Mouse (Mus musculus): ENCODE measurements around the gene Hoxc11. TPM values are rescaled to one million over a fixed set of nuclear protein-coding genes. Genes with fewer than 3 reads are reported as not detected.

The Hoxc11 gene
- not detected in 2 replicates for total RNA-seq (2017)

DNA sequence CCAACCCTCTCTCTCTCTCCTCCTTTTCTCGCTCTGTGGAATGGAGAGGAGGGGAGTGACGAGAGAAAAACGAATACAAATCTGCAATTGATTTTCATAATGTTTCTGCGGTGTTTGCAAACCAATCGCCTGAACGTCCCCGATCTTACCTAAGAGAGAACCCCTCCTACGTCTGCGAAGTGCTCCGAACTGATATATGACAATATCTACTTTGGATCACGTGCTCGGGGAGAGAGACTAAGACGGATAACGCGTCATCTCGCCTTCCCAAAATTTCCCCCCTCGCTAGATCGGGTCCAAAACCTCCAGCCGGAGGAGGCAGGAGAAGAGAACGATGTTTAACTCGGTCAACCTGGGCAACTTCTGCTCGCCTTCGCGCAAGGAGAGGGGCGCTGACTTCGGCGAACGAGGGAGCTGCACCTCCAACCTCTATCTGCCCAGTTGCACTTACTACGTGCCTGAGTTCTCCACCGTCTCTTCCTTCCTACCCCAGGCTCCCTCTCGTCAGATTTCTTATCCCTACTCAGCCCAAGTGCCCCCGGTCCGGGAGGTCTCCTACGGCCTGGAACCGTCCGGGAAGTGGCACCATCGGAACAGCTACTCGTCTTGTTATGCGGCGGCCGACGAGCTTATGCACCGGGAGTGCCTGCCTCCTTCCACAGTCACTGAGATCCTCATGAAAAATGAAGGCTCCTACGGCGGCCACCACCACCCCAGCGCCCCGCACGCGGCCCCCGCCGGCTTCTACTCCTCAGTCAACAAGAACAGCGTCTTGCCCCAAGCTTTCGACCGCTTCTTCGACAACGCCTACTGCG, at the start of gene Hoxc11:
Hoxc11 (plus strand) TSS at position 236 of the 815 bp plus-strand sequence.
- no peak for ATAC-seq (replicated peaks in 1 of 2; ENCODE audit: insufficient read depth in 1 of 2, low FRiP score in 2 of 2, low TSS enrichment in 1 of 2, low read depth in 1 of 2, poor library complexity in 2 of 2, severe bottlenecking in 2 of 2)

DNA sequence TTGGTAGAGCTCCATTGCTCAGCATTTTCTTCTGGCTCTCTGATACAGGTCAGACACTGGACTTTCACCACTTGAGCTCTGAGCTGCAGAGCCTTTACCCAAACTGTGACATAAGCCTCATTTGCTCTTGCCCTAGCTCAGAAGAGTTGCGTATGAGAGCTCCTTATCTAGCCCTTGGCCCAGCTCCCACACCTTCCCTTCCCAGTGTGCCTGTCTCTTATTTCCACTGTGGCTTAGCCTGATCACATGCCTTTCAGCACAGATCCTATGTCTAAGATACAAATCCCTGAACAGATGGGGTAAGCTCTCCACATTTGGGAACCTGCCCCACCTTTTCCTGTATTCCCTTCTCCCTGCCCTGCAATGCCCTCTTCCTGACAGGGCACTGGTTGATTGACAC, 49.3 kb upstream of the Hoxc11 start:
- ATAC-seq (replicated peaks in 1 of 2; ENCODE audit: insufficient read depth in 1 of 2, low FRiP score in 2 of 2, low TSS enrichment in 1 of 2, low read depth in 1 of 2, poor library complexity in 2 of 2, severe bottlenecking in 2 of 2), result no peak

DNA sequence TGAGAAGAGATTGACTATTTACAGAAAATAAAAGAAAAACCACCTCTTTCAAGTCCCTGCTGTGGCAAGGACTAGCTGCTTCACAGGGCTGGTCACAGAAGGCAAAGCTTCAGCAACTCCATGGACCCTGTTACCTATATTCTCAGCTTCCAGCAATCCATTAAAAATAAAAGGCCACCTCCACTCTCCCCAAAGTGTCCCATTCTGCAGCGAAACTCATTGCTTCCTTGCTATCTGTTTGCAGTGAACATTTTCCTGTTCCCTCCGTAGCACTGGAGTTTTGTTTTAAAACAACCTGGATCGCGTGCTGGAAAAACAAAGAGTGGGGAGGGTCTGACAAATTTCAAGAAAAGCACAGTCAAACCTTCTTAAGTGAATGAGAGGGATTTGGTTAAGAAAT, 44.7 kb upstream of the Hoxc11 start:
- no peak for ATAC-seq (replicated peaks in 1 of 2; ENCODE audit: insufficient read depth in 1 of 2, low FRiP score in 2 of 2, low TSS enrichment in 1 of 2, low read depth in 1 of 2, poor library complexity in 2 of 2, severe bottlenecking in 2 of 2)

DNA sequence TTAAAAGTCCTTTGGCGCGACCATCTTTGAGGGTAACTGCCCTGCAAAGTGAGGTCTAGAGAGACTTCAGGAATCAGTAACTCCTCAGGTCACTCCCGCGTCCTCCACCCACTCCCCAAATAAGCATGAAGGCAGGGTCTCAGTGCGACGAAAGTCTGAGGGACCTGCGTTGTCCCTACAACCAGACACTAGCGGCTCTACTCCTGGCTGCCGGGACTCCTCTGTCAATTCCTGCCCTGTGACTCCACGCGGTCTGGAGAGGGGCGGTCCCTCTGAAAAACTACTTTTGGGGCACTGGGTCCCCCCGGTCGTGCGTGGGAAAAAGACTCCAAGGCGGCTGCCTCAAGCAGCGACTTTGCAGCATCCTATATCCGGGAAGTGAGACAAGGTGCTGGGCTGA, 44.2 kb upstream of the Hoxc11 start:
- ATAC-seq (replicated peaks in 1 of 2; ENCODE audit: insufficient read depth in 1 of 2, low FRiP score in 2 of 2, low TSS enrichment in 1 of 2, low read depth in 1 of 2, poor library complexity in 2 of 2, severe bottlenecking in 2 of 2), result no peak

DNA sequence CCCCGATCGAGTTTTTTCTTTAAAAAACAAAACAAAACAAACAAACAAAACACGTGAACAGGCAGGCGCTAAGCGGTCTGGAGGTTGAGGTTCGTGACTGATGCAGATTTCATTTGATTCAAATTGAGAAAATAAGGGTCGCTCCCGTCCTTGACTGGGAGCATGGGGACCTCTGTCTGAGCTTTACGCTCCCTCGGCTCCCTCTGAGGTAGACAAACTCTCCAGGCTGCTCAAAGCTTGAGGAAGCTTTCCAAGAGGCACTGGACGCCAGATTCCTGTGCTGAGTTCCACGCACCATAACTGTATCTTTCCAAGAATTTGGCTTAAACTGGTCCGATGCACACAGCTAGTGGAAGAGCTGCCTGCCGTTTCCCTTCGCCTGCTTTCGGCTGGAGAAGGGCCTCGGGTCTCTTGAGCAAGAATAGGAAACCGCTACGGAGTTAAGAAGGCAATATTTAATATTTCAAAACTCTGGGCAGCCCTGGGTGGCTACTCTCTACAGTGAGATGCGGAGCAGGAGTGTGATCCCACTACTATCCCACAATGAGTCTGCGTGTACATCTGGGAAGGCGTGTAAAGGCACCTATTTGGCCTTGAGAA, 43.6 kb upstream of the Hoxc11 start:
- ATAC-seq (replicated peaks in 1 of 2; ENCODE audit: insufficient read depth in 1 of 2, low FRiP score in 2 of 2, low TSS enrichment in 1 of 2, low read depth in 1 of 2, poor library complexity in 2 of 2, severe bottlenecking in 2 of 2), result no peak

DNA sequence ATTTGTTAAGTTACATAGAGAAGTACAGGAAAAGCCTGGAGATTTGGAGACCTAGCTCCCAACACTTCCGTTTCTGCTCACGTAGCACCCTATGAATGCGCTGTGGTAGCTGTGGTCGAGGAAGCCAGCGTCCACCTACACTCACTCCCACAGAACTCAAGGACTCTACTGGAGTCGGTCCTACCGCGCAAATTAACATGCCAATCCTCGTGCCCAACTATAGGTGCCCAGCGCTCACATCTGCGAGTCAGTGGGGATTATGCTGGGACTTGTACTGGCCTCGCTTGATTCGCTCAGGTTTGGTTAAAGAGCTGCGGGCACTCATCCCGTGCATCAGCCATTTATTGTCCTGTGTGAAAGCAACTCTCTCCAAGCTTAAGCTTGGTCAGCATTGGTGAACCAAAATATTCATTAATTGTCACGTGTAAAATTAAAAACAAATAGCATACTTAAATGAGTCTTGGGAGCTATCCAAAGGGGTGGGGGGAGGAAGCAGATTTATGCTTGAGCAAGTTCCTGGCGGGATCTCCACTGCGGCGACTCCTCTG, 41.1 kb upstream of the Hoxc11 start:
- ATAC-seq (replicated peaks in 1 of 2; ENCODE audit: insufficient read depth in 1 of 2, low FRiP score in 2 of 2, low TSS enrichment in 1 of 2, low read depth in 1 of 2, poor library complexity in 2 of 2, severe bottlenecking in 2 of 2), result no peak

DNA sequence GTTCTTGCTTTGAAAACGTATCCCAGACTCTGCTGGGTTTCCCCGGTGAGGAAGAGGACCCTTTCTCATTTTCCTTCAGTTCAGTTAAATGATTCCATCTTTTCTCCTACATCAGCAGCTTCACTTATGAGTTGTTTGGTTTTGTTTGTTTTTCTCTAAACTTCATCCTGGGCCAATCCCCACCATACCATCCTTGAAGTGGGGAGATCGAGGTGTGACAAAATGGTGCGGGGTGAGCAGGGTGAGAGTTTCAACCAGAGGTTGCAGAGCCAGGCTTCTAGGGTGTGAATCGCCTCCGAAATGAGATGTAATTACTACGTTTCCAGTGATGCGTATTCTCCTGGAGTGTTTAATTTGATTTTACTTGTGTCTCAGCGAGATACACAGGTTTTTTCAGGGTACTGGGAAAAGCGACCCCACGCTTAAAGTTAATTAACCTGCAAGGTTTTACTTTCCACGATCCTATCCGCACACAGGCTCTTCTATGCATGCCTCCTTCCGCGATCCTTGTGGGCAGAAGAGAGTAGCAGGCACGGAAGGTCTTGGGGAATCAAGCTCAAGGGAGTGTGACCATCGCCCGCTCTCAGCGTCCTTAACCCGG, 36.2 kb upstream of the Hoxc11 start:
- ATAC-seq (replicated peaks in 1 of 2; ENCODE audit: insufficient read depth in 1 of 2, low FRiP score in 2 of 2, low TSS enrichment in 1 of 2, low read depth in 1 of 2, poor library complexity in 2 of 2, severe bottlenecking in 2 of 2), result no peak

DNA sequence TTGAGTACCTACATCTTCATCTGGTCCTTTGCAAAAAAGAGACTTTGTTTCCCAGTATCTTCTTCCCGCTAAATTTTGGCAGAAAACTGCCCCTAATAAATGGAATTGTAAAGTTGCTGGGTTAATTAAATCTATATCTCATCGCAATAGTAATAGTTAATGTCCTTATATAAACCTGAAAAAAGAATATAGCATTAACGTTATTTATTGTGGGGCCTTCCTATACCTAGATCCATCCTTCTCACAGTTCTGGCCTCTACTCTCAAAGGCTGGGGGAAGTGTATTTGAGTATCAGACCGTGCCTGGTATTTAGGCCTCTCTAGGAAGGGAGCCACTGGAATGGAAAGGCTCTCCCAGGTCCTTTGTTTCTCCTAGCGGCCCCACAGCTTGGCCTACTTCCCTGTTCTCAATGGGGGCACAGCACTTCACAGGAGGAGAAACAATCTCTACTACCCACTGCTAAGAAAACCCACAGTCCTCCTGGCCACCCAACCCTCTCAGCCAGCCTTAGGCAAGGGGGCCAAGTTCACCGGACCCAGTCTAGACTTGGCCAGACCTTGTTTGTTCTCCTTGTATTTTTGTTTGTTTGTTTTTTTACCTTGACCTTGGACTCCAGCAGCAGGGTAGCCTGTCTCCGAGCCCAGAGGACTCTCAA, 35.5 kb upstream of the Hoxc11 start:
- ATAC-seq (replicated peaks in 1 of 2; ENCODE audit: insufficient read depth in 1 of 2, low FRiP score in 2 of 2, low TSS enrichment in 1 of 2, low read depth in 1 of 2, poor library complexity in 2 of 2, severe bottlenecking in 2 of 2), result no peak

DNA sequence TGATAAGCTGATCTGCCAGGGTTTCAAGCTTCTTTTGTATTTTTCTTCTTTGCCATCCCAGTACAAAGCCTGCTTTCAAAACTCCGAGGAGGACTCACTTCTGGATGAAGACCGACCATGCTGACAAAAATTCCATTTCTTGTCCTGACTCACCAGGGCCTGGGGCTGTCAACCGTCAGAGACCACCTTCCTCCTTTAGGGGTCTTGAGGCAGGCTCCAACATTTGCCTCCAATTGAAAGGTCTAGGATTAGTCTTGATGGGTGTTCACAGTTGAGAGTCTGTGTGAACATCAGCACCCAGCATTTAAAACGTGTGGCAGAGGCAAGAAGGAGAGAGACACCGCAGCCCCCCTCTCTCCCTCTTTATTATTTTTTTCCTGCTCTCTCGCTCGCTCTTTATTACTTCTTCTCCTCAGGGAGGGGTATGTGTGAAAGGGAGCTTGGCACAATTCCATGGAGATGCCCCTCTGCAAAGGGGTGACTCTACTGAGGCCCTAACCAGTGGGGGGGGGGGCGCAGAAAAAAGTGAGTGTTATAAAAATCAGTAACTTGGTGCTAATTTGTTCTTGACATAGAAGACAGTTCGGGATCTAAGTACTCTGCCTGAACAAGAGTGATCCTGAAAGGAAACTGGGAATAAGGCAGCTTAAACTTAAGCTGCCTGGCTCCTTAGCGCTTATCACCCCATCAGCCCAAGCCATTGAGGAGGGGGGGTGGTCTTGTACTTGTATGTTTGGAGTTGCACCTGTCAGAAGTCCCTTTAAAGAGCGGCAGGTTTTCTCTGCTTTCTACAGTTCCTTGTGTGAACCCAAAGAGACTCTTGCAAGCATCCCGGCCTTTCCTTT, 34.7 kb upstream of the Hoxc11 start:
- ATAC-seq (replicated peaks in 1 of 2; ENCODE audit: insufficient read depth in 1 of 2, low FRiP score in 2 of 2, low TSS enrichment in 1 of 2, low read depth in 1 of 2, poor library complexity in 2 of 2, severe bottlenecking in 2 of 2), result no peak

DNA sequence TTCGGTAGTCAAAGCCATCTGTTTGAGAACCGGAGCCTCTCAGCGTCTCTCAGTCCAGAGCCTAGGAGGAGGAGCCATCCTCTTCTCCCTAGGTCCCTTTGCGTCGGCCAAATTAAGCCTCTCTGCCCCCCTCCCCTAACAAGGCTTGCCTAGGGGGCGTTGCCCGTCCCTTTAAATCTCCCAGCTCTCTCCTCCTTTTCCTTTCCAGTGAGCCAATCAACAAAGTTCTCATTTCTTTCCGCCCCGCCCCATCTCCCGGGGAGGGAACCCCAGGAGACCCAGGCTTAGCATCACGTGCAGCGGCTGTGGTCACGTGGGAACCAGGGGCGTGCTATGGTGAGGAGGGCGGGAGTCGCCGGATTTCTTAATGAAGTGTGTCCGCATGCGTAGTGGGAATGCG, 33.6 kb upstream of the Hoxc11 start:
- 0 out of 4 replicates have a peak, but pooled peaks of 1 of the 2 experiments have one; percentile 31 for ATAC-seq (replicated peaks in 1 of 2; ENCODE audit: insufficient read depth in 1 of 2, low FRiP score in 2 of 2, low TSS enrichment in 1 of 2, low read depth in 1 of 2, poor library complexity in 2 of 2, severe bottlenecking in 2 of 2)

DNA sequence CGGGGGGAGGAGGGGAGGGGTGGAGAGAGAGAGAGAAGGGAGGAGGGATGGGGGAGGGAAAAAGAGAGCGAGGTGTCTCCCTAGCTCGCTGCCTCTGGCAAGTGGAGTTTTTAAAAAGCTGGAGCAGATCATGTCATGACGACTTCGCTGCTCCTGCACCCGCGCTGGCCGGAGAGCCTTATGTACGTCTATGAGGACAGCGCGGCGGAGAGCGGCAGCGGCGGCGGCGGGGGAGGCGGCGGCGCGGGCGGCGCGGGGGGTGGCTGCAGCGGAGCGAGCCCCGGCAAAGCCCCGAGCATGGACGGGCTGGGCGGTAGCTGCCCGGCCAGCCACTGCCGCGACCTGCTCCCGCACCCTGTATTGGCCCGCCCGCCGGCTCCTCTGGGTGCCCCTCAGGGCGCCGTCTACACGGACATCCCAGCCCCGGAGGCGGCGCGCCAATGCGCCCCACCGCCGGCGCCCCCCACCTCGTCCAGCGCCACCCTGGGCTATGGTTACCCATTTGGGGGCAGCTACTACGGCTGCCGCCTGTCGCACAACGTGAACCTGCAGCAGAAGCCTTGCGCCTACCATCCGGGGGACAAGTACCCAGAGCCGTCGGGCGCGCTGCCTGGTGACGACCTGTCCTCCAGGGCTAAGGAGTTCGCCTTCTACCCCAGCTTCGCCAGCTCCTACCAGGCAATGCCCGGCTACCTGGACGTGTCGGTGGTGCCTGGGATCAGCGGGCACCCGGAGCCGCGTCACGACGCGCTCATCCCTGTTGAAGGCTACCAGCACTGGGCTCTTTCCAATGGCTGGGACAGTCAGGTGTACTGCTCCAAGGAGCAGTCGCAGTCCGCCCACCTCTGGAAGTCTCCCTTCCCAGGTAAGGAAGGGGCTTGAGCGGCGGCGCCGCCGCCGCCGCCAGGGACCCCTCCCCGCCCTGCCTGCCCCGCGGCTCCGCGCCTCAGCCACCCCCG, 32.9 kb upstream of the Hoxc11 start, which contains the start of gene Hoxc13:
Hoxc13 (plus strand) TSS at position 51 of the 959 bp plus-strand sequence.
- ATAC-seq (replicated peaks in 1 of 2; ENCODE audit: insufficient read depth in 1 of 2, low FRiP score in 2 of 2, low TSS enrichment in 1 of 2, low read depth in 1 of 2, poor library complexity in 2 of 2, severe bottlenecking in 2 of 2), result no peak

DNA sequence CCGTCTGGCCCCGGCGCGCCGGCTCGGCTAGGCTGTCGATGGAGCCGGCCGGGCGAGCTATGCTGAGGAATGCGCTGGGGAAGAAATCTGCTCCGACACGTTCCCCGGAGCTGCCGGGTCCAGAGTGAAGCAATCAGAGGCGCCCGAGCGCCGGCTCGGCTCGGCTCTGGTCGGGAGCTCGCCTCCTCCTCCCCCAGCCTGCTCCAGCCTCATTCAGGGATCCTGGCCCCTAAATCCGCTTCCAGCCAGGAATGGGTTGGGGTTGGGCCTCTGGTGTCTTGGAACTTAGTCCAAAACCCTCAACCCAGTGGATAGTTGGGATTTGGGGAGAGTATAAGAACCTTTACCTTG, 32.2 kb upstream of the Hoxc11 start:
- no peak for ATAC-seq (replicated peaks in 1 of 2; ENCODE audit: insufficient read depth in 1 of 2, low FRiP score in 2 of 2, low TSS enrichment in 1 of 2, low read depth in 1 of 2, poor library complexity in 2 of 2, severe bottlenecking in 2 of 2)

DNA sequence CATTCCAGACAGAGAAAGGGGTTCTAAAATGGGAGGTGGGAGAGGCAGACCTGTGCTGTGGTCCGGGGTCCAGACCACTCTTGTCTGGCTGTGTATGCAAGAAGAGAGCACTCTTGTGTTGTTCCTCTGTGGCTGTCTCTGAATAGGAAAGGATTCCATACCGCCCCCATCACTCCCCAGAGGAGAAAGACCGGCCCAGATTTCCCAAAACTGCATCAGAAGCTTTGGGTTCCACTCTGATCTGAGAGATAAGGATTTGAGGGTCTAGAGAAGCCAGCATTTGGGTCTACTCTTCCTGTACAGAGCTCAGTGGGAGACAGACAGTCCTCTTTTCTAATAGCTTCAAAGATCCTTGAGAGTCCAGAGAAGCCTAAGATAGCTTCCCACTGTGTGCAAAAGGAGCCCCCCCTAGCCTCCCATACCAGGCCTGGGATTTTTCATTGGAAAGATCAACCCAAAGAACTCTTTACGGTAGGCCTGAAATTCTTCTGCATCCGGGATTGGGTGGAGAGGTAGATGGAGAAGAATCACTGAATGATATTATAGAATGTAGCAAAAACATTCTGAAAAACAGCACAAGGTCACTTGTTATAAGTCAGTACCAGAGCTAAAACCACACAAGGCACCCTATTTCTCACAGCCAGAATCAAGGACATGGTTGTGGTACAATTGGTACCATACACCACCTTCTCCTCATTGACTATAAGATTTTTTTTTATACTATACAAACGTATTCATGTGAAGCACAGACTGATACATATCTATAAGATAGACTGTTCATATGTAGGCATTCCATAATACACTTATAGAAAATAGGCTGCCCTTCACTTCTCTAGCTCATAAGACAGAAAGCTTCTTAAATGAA, 31.4 kb upstream of the Hoxc11 start:
- no peak for ATAC-seq (replicated peaks in 1 of 2; ENCODE audit: insufficient read depth in 1 of 2, low FRiP score in 2 of 2, low TSS enrichment in 1 of 2, low read depth in 1 of 2, poor library complexity in 2 of 2, severe bottlenecking in 2 of 2)

DNA sequence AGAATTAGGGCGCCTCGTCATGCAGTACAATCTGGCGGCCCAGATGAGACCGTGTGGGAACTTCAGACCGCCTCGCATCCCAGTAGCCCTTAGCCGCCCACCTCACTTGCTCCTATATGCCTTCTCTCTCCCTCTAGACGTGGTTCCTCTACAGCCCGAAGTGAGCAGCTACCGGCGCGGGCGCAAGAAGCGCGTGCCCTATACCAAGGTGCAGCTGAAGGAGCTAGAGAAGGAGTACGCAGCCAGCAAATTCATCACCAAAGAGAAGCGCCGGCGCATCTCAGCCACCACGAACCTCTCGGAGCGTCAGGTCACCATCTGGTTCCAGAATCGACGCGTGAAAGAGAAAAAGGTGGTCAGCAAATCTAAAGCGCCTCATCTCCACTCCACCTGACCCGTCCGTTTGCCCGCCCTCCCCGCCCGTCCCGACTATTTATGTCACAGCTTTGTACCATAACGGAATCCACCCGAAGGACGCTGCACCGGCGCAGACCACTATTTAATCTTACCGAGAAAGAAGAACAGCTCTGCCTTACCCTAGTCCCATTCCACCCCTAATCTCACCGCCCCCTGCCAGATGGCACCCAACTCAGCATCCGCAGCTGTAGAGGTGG, 27.1 kb upstream of the Hoxc11 start:
- no peak for ATAC-seq (replicated peaks in 1 of 2; ENCODE audit: insufficient read depth in 1 of 2, low FRiP score in 2 of 2, low TSS enrichment in 1 of 2, low read depth in 1 of 2, poor library complexity in 2 of 2, severe bottlenecking in 2 of 2)

All from hematopoietic stem cell, adult 5-6 weeks (primary cell).